Mouse (Mus musculus) CH12.LX (cell line): Measurements from ENCODE around the gene Bace1. TPM values are rescaled to one million over a fixed set of nuclear protein-coding genes. Genes with fewer than 3 reads are reported as not detected.

Source experiments
- DNase-seq: peaks from one replicate; pipeline ENCODE4 v3.0.0-alpha.2; 2013; ENCODE audit errors: extremely low read depth
- H3K27ac ChIP-seq: 2 replicates; pipeline ENCODE4 v1.5.1; 2012; ENCODE audit warnings: low read depth, mild to moderate bottlenecking, control low read depth, moderate library complexity; ENCODE audit not compliant: insufficient read depth
- H3K27me3 ChIP-seq: replicated peaks from 2 replicates; pipeline ENCODE3; 2012; ENCODE audit warnings: inconsistent platforms
- H3K36me3 ChIP-seq, 2 experiments: replicated peaks in 1 of 2; 2 replicates each; pipeline versions ENCODE3 to v1.6.1; 2012; ENCODE audit warnings: inconsistent platforms in 1 of 2, low read length in 1 of 2, mild to moderate bottlenecking in 1 of 2, mixed read lengths in 1 of 2, moderate library complexity in 1 of 2; ENCODE audit not compliant: control insufficient read depth in 1 of 2, insufficient read depth in 1 of 2
- H3K4me1 ChIP-seq, 2 experiments: 2 replicates each; pipeline ENCODE4 v1.6.1; 2012; ENCODE audit warnings: inconsistent platforms in 1 of 2, moderate library complexity in 1 of 2; ENCODE audit not compliant: insufficient read depth in 2 of 2, control insufficient read depth in 1 of 2
- H3K4me2 ChIP-seq: 2 replicates; pipeline ENCODE4 v1.6.1; 2012; ENCODE audit warnings: low read depth, mild to moderate bottlenecking, control low read depth; ENCODE audit not compliant: poor library complexity, insufficient read depth, severe bottlenecking
- H3K4me3 ChIP-seq, 3 experiments: fragments of 150-350 bp in 1 of 3; sonication (generic) in 1 of 3; replicated peaks in 1 of 3; 2 replicates each; pipeline versions ENCODE3 to v1.5.1; 2011 to 2012; ENCODE audit warnings: low read depth in 2 of 3, low read length in 2 of 3, mild to moderate bottlenecking in 2 of 3, moderate library complexity in 2 of 3, control low read depth in 1 of 3, improper control_type of control experiment in 1 of 3, inconsistent platforms in 1 of 3, mixed read lengths in 1 of 3; ENCODE audit not compliant: poor library complexity in 1 of 3
- H3K79me2 ChIP-seq: replicated peaks from 2 replicates; pipeline ENCODE4 v1.6.1; 2012; ENCODE audit warnings: mild to moderate bottlenecking, moderate library complexity; ENCODE audit not compliant: control insufficient read depth, poor library complexity, insufficient read depth, severe bottlenecking; ENCODE audit errors: extremely low read depth
- H3K9ac ChIP-seq: 2 replicates; pipeline ENCODE4 v1.6.1; 2012; ENCODE audit warnings: low read depth, mild to moderate bottlenecking, control low read depth, moderate library complexity; ENCODE audit not compliant: insufficient read depth
- H3K9me3 ChIP-seq: replicated peaks from 2 replicates; pipeline ENCODE3; 2012; ENCODE audit warnings: low read length, inconsistent platforms, mixed read lengths
- CHD1 ChIP-seq: IDR thresholded peaks from 2 replicates; pipeline ENCODE4 v1.6.1; 2012; ENCODE audit warnings: low read depth, low read length, improper control_type of control experiment, inconsistent platforms
- CTCF ChIP-seq, 2 experiments: IDR thresholded peaks in 1 of 2; conservative IDR thresholded peaks in 1 of 2; 2 replicates each; pipeline ENCODE4 v1.5.1; 2011 to 2012; ENCODE audit warnings: low read depth in 2 of 2, low read length in 2 of 2, improper control_type of control experiment in 1 of 2, inconsistent platforms in 1 of 2, mild to moderate bottlenecking in 1 of 2, moderate library complexity in 1 of 2
- E2F4 ChIP-seq: IDR thresholded peaks from 2 replicates; pipeline ENCODE4 v1.6.1; 2011; ENCODE audit warnings: low read depth, low read length, improper control_type of control experiment; ENCODE audit not compliant: insufficient replicate concordance
- EP300 ChIP-seq: IDR thresholded peaks from 2 replicates; pipeline ENCODE4 v1.6.1; 2011; ENCODE audit warnings: low read length, improper control_type of control experiment
- HCFC1 ChIP-seq: IDR thresholded peaks from 2 replicates; pipeline ENCODE4 v1.6.1; 2012; ENCODE audit warnings: low read depth, mild to moderate bottlenecking, inconsistent platforms, low read length, improper control_type of control experiment
- JUND ChIP-seq: conservative IDR thresholded peaks from 2 replicates; pipeline ENCODE4 v1.6.1; 2011; ENCODE audit warnings: low read depth, low read length, improper control_type of control experiment
- MAFK ChIP-seq: IDR thresholded peaks from 2 replicates; pipeline ENCODE4 v1.6.1; 2011; ENCODE audit warnings: low read length, improper control_type of control experiment; ENCODE audit not compliant: insufficient replicate concordance
- MAX ChIP-seq: IDR thresholded peaks from 2 replicates; pipeline ENCODE4 v1.6.1; 2011; ENCODE audit warnings: low read length, improper control_type of control experiment
- MEF2A ChIP-seq: IDR thresholded peaks from 2 replicates; pipeline ENCODE4 v1.6.1; 2014; ENCODE audit warnings: low read depth, mild to moderate bottlenecking, inconsistent platforms, low read length, improper control_type of control experiment, borderline replicate concordance
- MYC ChIP-seq: IDR thresholded peaks from 2 replicates; pipeline ENCODE4 v1.6.1; 2011; ENCODE audit warnings: low read depth, mild to moderate bottlenecking, improper control_type of control experiment, low read length
- NELFE ChIP-seq: IDR thresholded peaks from 2 replicates; pipeline ENCODE4 v1.6.1; 2011; ENCODE audit warnings: low read depth, low read length, improper control_type of control experiment
- NRF1 ChIP-seq: IDR thresholded peaks from 2 replicates; pipeline ENCODE4 v1.6.1; 2014; ENCODE audit warnings: low read depth, mild to moderate bottlenecking, inconsistent platforms, low read length, improper control_type of control experiment, moderate library complexity
- PAX5 ChIP-seq: IDR thresholded peaks from 2 replicates; pipeline ENCODE4 v1.6.1; 2012; ENCODE audit warnings: low read length, inconsistent platforms, mixed read lengths
- RAD21 ChIP-seq: IDR thresholded peaks from 2 replicates; pipeline ENCODE4 v1.6.1; 2011; ENCODE audit warnings: low read depth, mild to moderate bottlenecking, low read length, improper control_type of control experiment, moderate library complexity
- SMC3 ChIP-seq: IDR thresholded peaks from 2 replicates; pipeline ENCODE4 v1.6.1; 2011; ENCODE audit warnings: low read depth, low read length, improper control_type of control experiment
- TCF12 ChIP-seq: IDR thresholded peaks from 2 replicates; pipeline ENCODE4 v1.6.1; 2014; ENCODE audit warnings: low read depth, mild to moderate bottlenecking, inconsistent platforms, low read length, improper control_type of control experiment
- USF1 ChIP-seq: IDR thresholded peaks from 2 replicates; pipeline ENCODE4 v1.6.1; 2014; ENCODE audit warnings: low read depth, mild to moderate bottlenecking, inconsistent platforms, low read length, improper control_type of control experiment
- ZC3H11A ChIP-seq: IDR thresholded peaks from 2 replicates; pipeline ENCODE4 v1.6.1; 2012; ENCODE audit warnings: low read depth, mild to moderate bottlenecking, inconsistent platforms, low read length, improper control_type of control experiment
- ZMIZ1 ChIP-seq: IDR thresholded peaks from 2 replicates; pipeline ENCODE4 v1.6.1; 2012; ENCODE audit warnings: low read depth, mild to moderate bottlenecking, inconsistent platforms, low read length, improper control_type of control experiment
- dilution Hi-C: fragments of 300-500 bp; cut with MboI; formaldehyde crosslinking; loops from 2 replicates; pipeline ENCODE4 v1.14.3; 2020; ENCODE audit warnings: low sequenced_read_pairs; ENCODE audit not compliant: extremely low pct_unique_long_range_greater_than_20kb, extremely low pct_ligation_motif_present
- in situ Hi-C: fragments of 300-500 bp; cut with MboI; formaldehyde crosslinking; loops from 3 replicates; pipeline ENCODE4 v1.14.3; 2019; ENCODE audit warnings: low sequenced_read_pairs, low pct_ligation_motif_present, low pct_unique_long_range_greater_than_20kb, mixed read lengths
- polyA plus RNA-seq: library from polyadenylated mRNA; unstranded; fragments of >175 nt; gene quantifications from 2 replicates; pipeline ENCODE4 v1.2.1, GENCODE M21; 2012; ENCODE audit warnings: low read depth; ENCODE audit not compliant: insufficient read length
- total RNA-seq, 2 experiments: library from RNA; depleted of rRNA; stranded (reverse); fragments of 300-350 nt in 1 of 2; fragments of >200 nt in 1 of 2; gene quantifications; 2 replicates each; pipeline ENCODE4 v1.2.3; 2012 to 2014

The Bace1 gene
- total and polyA plus RNA-seq, 3 experiments: 0.30 to 1.5 TPM; not detected in 1

GRCm38 (mm10) chr9:45815525-45815924 lies 22.9 kb upstream of the Bace1 start:
- no peak overlapping the region for H3K9ac ChIP-seq
- dilution Hi-C loops: no loop called here
- TF ChIP-seq SMC3 (no peak), RAD21 (no peak), PAX5 (no peak), JUND (no peak), MAX (no peak), USF1 (no peak), MYC (no peak), ZC3H11A (no peak), NRF1 (no peak), MAFK (no peak), CTCF (conservative IDR thresholded peaks at IDR 0.05 in 1 of 2, IDR thresholded peaks at IDR 0.05 in 1 of 2; ENCODE audit: low read depth in 2 of 2, low read length in 2 of 2) (no peak), CHD1 (no peak), ZMIZ1 (no peak), E2F4 (no peak), MEF2A (no peak), EP300 (no peak), HCFC1 (no peak)
- TF ChIP-seq, all 38 proteins: peak for 0
- Histone ChIP-seq H3K4me1 (peaks cover 0 to 23% of the 10 kb centered on the region in 2 experiments; a peak in 2 of 4 replicates), H3K4me3 (no peak overlapping the region), H3K27me3 (no peaks in the 10 kb centered on the region), H3K4me2 (no peak overlapping the region), H3K27ac (no peak overlapping the region), H3K79me2 (no peaks in the 10 kb centered on the region), H3K36me3 (peaks cover 8 to 68% of the 10 kb centered on the region in 2 experiments), H3K9me3 (peaks cover 3% of the 10 kb centered on the region)
- in situ Hi-C loops: no loop called here
- DNase-seq: no peak

GRCm38 (mm10) chr9:45818406-45819011 lies 19.9 kb upstream of the Bace1 start:
- Histone ChIP-seq H3K27ac (no peak overlapping the region), H3K4me1 (peaks cover 0 to 14% of the 10 kb centered on the region in 2 experiments; a peak in 2 of 4 replicates), H3K4me2 (no peak overlapping the region), H3K36me3 (peaks cover 11 to 83% of the 10 kb centered on the region in 2 experiments), H3K4me3 (no peak overlapping the region), H3K27me3 (no peaks in the 10 kb centered on the region), H3K79me2 (no peaks in the 10 kb centered on the region), H3K9me3 (peaks cover 3% of the 10 kb centered on the region), H3K9ac (no peak overlapping the region)
- no peak for DNase-seq
- in situ Hi-C loops: no loop called here
- TF ChIP-seq TCF12 (no peak), NELFE (no peak)
- dilution Hi-C loops: no loop called here
